Comparison of ENCODE assay signal across 10 mouse cellular contexts in genomic region chr11:120164471-120165261, GRCm38 (mm10). TPM values are rescaled to one million over a fixed set of nuclear protein-coding genes. Genes with fewer than 3 reads are reported as not detected.
DNase-seq lines count a peak whose midpoint lies in the region; ATAC-seq and TF ChIP-seq lines count a peak whose summit lies in the region.
"Had no signal": no experiment of that assay in that cellular context is flagged by ENCODE, and none has a peak within 500 bp of the region (broad histone marks: within the 10 kb centered on the region; RNA-seq: fewer than 3 reads in every experiment).

No protein-coding gene starts in this region.

- peak in 1 of 2 experiments; percentile 64 for DNase-seq in heart, adult 2 months
- no peak for DNase-seq in heart, postnatal 25 days (ENCODE audit: low spot score)
- DNase-seq in adrenal gland, adult 8-10 months, result peak; percentile 65
- DNase-seq in heart, postnatal 10 days, result peak; percentile 62 to 68
- DNase-seq in forebrain, embryonic 14.5 days (ENCODE audit: low spot score), result no peak
- no peak for DNase-seq in frontal cortex, postnatal 36 days (ENCODE audit: low spot score in 2 of 2)
- no peak for DNase-seq in liver

- WGBS in heart, adult 2 months, result 45% methylated on average over 17 of the region's 17 CpGs
- WGBS in limb, embryonic 12.5 days, result 7% methylated on average over 17 of the region's 17 CpGs
- 78% methylated on average over 17 of the region's 17 CpGs for WGBS in forebrain, embryonic 14.5 days

- no peak for TF ChIP-seq CTCF in heart, adult 2 months (IDR thresholded peaks at IDR 0.05)

- H3K4me3 ChIP-seq in heart, adult 2 months, result peak overlapping the region; percentile 37
- H3K4me3 ChIP-seq in limb, embryonic 12.5 days (replicated peaks), result no peak overlapping the region
- no peak overlapping the region for H3K4me3 ChIP-seq in forebrain, embryonic 14.5 days (ENCODE audit: low read depth, low read length)
- H3K4me3 ChIP-seq: forebrain, embryonic 13.5 days had no signal

- TF ChIP-seq EP300 in heart, adult 2 months (IDR thresholded peaks at IDR 0.05; ENCODE audit: insufficient read depth, low read depth, low read length), result 0 out of 2 replicates have a peak, but pooled peaks have one; percentile 50

- peak overlapping the region; percentile 31 for H3K4me2 ChIP-seq in limb, embryonic 12.5 days
- H3K4me2 ChIP-seq in forebrain, embryonic 14.5 days (ENCODE audit: low read length), result no peak overlapping the region
- H3K4me2 ChIP-seq: forebrain, embryonic 13.5 days had no signal

- peak overlapping the region; percentile 77 for H3K9ac ChIP-seq in heart, adult 2 months (ENCODE audit: low read depth, low read length)
- H3K9ac ChIP-seq in limb, embryonic 12.5 days (replicated peaks), result peak overlapping the region; percentile 2; the same call in 1 of the 2 replicates
- no peak overlapping the region for H3K9ac ChIP-seq in forebrain, embryonic 14.5 days (ENCODE audit: low read length)
- H3K9ac ChIP-seq: forebrain, embryonic 13.5 days; liver, embryonic 14.5 days had no signal

- TF ChIP-seq POLR2A in heart, adult 2 months (IDR thresholded peaks at IDR 0.05; ENCODE audit: insufficient read depth, low read depth, low read length), result peak; percentile 62; the same call in 1 of the 2 replicates

- intact Hi-C loops in heart, adult 2 months (cut with DNase I), result loop anchor here (5.0 kb wide), 1 partner anchor 143 kb away; no protein-coding TSS in a partner anchor
- intact Hi-C loops in heart, postnatal 25 days (cut with DNase I), result loop anchor here (5.0 kb wide), 1 partner anchor 52 kb away; no protein-coding TSS in a partner anchor
- intact Hi-C loops in heart, postnatal 10 days (cut with DNase I), result loop anchor here (5.0 kb wide), 2 partner anchors 52 to 143 kb away; no protein-coding TSS in a partner anchor

- H3K27me3 ChIP-seq in heart, adult 2 months (ENCODE audit: control insufficient read depth, insufficient read depth, low read length), result no peaks in the 10 kb centered on the region
- H3K27me3 ChIP-seq in limb, embryonic 12.5 days, result peaks cover 11% of the 10 kb centered on the region
- H3K27me3 ChIP-seq in forebrain, embryonic 14.5 days (replicated peaks; ENCODE audit: control insufficient read depth, insufficient read depth, low read length), result no peaks in the 10 kb centered on the region
- H3K27me3 ChIP-seq: forebrain, embryonic 13.5 days had no signal

- H3K27ac ChIP-seq in heart, adult 2 months, result peak overlapping the region; percentile 89
- H3K27ac ChIP-seq in limb, embryonic 12.5 days, result peak overlapping the region; percentile 73
- no peak overlapping the region for H3K27ac ChIP-seq in forebrain, embryonic 14.5 days (ENCODE audit: low read depth, low read length)
- H3K27ac ChIP-seq: forebrain, embryonic 13.5 days; liver, embryonic 14.5 days had no signal

- H3K4me1 ChIP-seq in heart, adult 2 months (ENCODE audit: control insufficient read depth, insufficient read depth, low read length), result peaks cover 1% of the 10 kb centered on the region; the same call in 1 of the 2 replicates
- H3K4me1 ChIP-seq in limb, embryonic 12.5 days (replicated peaks), result peaks cover 71% of the 10 kb centered on the region
- H3K4me1 ChIP-seq in forebrain, embryonic 14.5 days (ENCODE audit: control insufficient read depth, insufficient read depth, low read length), result peaks cover 9% of the 10 kb centered on the region; the same call in 1 of the 2 replicates

- peak; percentile 44; the same call in 1 of the 2 replicates for ATAC-seq in limb, embryonic 12.5 days (ENCODE audit: insufficient number of reproducible peaks, insufficient read depth, low FRiP score, low TSS enrichment, low read depth)
- no peak for ATAC-seq in forebrain, embryonic 14.5 days
- ATAC-seq: forebrain, embryonic 13.5 days had no signal

- H3K36me3 ChIP-seq in heart, adult 2 months (ENCODE audit: control insufficient read depth, insufficient read depth, low read length), result no peaks in the 10 kb centered on the region
- H3K36me3 ChIP-seq in limb, embryonic 12.5 days, result no peaks in the 10 kb centered on the region
- no peaks in the 10 kb centered on the region for H3K36me3 ChIP-seq in forebrain, embryonic 14.5 days (ENCODE audit: control insufficient read depth, insufficient read depth, low read length)

- no peaks in the 10 kb centered on the region for H3K9me3 ChIP-seq in limb, embryonic 12.5 days
- H3K9me3 ChIP-seq in forebrain, embryonic 14.5 days (replicated peaks; ENCODE audit: control insufficient read depth, low read length), result no peaks in the 10 kb centered on the region
- H3K9me3 ChIP-seq: forebrain, embryonic 13.5 days had no signal

- H3K79me2 ChIP-seq in heart, adult 2 months (replicated peaks; ENCODE audit: control insufficient read depth, insufficient read depth, low read length), result no peaks in the 10 kb centered on the region

RNA-seq across cellular contexts. Expression of gene Slc38a10, which starts 13.5 kb away (rescaled TPM):
- 10 to 100 TPM; 83.1 to 89.6 TPM for total RNA-seq in heart, adult 2 months (2021)
- 84.5 and 128 TPM in 2 replicates for polyA plus RNA-seq in heart, adult 2 months (2012; rRNA removed)
- total RNA-seq in heart, postnatal 25 days (2021), result 10 to 100 TPM; 75.9 to 78.0 TPM
- total RNA-seq in adrenal gland, adult 8-10 months (2022), result 100 to 1,000 TPM; 155 to 215 (median 187) TPM
- total RNA-seq in heart, postnatal 10 days (2021), result 100 to 1,000 TPM; 104 to 116 TPM
- 84.7 and 86.8 TPM in 2 replicates for polyA plus RNA-seq in limb, embryonic 12.5 days (2016; fragmentation: Nextera tagmentation; extraction: Ambion mirVana)
- 53.6 and 72.5 TPM in 2 replicates for polyA plus RNA-seq in forebrain, embryonic 14.5 days (2014; fragmentation: Nextera tagmentation; extraction: Ambion mirVana)

Comparison
In these comparisons a context has a peak if more than half of its experiments do, and no peak if none do; other contexts are left out.
1. DNase-seq: peak in adrenal gland, adult 8-10 months (single experiment) and heart, postnatal 10 days (2 of 2); none in heart, postnatal 25 days (single experiment), forebrain, embryonic 14.5 days (single experiment), frontal cortex, postnatal 36 days (0 of 2) and liver (single experiment).